Mouse (Mus musculus) gastrocnemius, postnatal 10 days (tissue): Measurements from ENCODE around the gene Trdn. TPM values are rescaled to one million over a fixed set of nuclear protein-coding genes. Genes with fewer than 3 reads are reported as not detected.

Experiments used
- DNase-seq: peaks from one replicate; pipeline ENCODE4 v3.0.0; 2021; ENCODE audit warnings: mixed read lengths
- total RNA-seq, 2 experiments: library from RNA; stranded (reverse); gene quantifications; 2 replicates each; pipeline ENCODE4 v1.2.3; 2021

The Trdn gene
- total RNA-seq, 2 experiments from 2014 or later: 1,349 to 1,389 TPM

- no peak for DNase-seq
Measured at GRCm38 (mm10) chr10:33370534-33370933, 290.2 kb downstream of the Trdn start.

DNA sequence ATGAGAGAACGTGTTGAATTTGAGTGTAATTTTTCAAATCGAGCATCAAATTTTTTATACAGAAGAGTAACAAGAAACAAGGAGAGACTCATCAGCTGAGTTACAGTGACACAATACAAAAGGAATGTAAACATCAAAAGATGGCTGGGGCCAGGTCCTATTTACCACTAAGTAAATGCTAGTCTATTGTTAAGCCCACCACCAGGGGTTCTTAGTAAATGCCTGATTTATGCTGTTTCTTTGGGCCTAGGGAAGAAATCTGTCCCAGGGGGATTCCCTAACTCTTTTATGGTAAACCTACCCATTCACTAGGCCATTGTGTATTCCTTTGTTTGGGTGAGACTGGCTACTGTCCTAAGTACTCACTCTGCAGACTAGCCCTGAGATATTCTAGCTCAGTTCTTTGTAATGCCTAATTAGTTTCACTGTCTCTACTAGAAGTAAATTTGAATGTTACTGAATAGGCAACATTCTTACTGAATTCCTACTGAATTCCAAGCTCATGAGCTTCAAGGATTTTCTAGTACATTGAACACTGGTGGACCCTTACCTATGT is 295.2 kb downstream of the Trdn start:
- no peak for DNase-seq

Other genes starting within 250 kb of the Trdn start
- gene Nkain2, start 190.1 kb upstream of the Trdn start, total RNA-seq: 1 to 10 TPM in 1 of 2 experiments, under 1 TPM in 1; 0.99 to 1.0 TPM